7 mouse cellular contexts compared by ENCODE assay signal in the genomic region with DNA sequence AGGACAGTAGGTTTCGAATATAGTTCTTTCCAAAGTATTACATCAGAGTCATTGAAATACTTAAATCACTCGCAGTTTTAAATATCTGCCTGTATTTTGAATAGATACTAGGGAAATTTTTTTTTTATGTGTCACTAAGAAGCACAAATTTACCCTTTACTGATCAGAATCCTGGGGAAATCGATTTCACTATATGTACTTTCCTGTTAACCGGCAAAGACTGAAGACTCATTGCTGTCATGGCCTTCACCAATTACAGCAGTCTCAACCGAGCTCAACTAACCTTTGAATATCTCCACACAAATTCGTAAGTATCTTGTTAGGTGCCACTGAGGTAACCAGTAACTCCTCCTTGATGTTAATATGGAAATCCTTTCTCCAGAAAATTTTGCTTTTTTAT. TPM values are rescaled to one million over a fixed set of nuclear protein-coding genes. Genes with fewer than 3 reads are reported as not detected.
A peak's percentile ranks its signal among the peaks of the same experiment; 100 is the strongest.
DNase-seq lines count a peak whose midpoint lies in the region; ATAC-seq and TF ChIP-seq lines count a peak whose summit lies in the region.

No protein-coding gene starts in this region.

- peaks cover 6% of the 10 kb centered on the region; the same call in 1 of the 2 replicates for H3K4me1 ChIP-seq in neural tube, embryonic 11.5 days (ENCODE audit: control insufficient read depth, insufficient read depth, low read length)
- peaks cover 13% of the 10 kb centered on the region for H3K4me1 ChIP-seq in forebrain, embryonic 16.5 days (replicated peaks; ENCODE audit: control insufficient read depth, insufficient read depth, low read length)
- peaks cover 9% of the 10 kb centered on the region in 2 experiments for H3K4me1 ChIP-seq in liver, embryonic 14.5 days (replicated peaks; ENCODE audit: control insufficient read depth in 2 of 2, insufficient read depth in 2 of 2, low read length in 1 of 2)

- ATAC-seq in neural tube, embryonic 11.5 days (ENCODE audit: insufficient read depth, low FRiP score, low TSS enrichment), result no peak
- no peak for ATAC-seq in forebrain, embryonic 16.5 days
- ATAC-seq in liver, embryonic 14.5 days (ENCODE audit: insufficient read depth), result no peak

- no peak overlapping the region for H3K27ac ChIP-seq in neural tube, embryonic 11.5 days (ENCODE audit: low read depth, low read length)
- no peak overlapping the region for H3K27ac ChIP-seq in forebrain, embryonic 16.5 days (ENCODE audit: low read length)
- no peak overlapping the region for H3K27ac ChIP-seq in liver, embryonic 14.5 days

- peak overlapping the region; percentile 95 for H3K4me3 ChIP-seq in neural tube, embryonic 11.5 days (ENCODE audit: low read depth, low read length)
- peak overlapping the region; percentile 100 for H3K4me3 ChIP-seq in forebrain, embryonic 16.5 days (replicated peaks; ENCODE audit: low read length)
- H3K4me3 ChIP-seq in liver, embryonic 14.5 days (ENCODE audit: insufficient read depth in 1 of 2, low read depth in 2 of 2, low read length in 2 of 2), result peak overlapping the region; percentile 68 to 94; a peak in 3 of 4 replicates

- no peak for TF ChIP-seq CTCF in liver, embryonic 14.5 days (IDR thresholded peaks at IDR 0.05; ENCODE audit: low read depth)

- no peak for DNase-seq in neural tube, embryonic 11.5 days (ENCODE audit: low spot score)
- no peak for DNase-seq in neural tube, embryonic 10.5 days (ENCODE audit: extremely low spot score, low spot score)
- DNase-seq in liver, embryonic 14.5 days (ENCODE audit: low read depth in 3 of 3, low spot score in 3 of 3), result no peak
- DNase-seq in cerebellum, adult 11 months, result no peak
- DNase-seq in thymus, postnatal 4 days, result no peak
- DNase-seq in thymus, postnatal 14 days, result no peak

- no peaks in the 10 kb centered on the region for H3K27me3 ChIP-seq in neural tube, embryonic 11.5 days (ENCODE audit: control insufficient read depth, insufficient read depth, low read length)
- H3K27me3 ChIP-seq in forebrain, embryonic 16.5 days (replicated peaks; ENCODE audit: control insufficient read depth, insufficient read depth, low read length), result no peaks in the 10 kb centered on the region
- no peaks in the 10 kb centered on the region for H3K27me3 ChIP-seq in liver, embryonic 14.5 days (ENCODE audit: control insufficient read depth, insufficient read depth, low read length)

- peak overlapping the region; percentile 58 for H3K4me2 ChIP-seq in neural tube, embryonic 11.5 days (ENCODE audit: low read depth)
- H3K4me2 ChIP-seq in forebrain, embryonic 16.5 days (ENCODE audit: low read length), result peak overlapping the region; percentile 85
- H3K4me2 ChIP-seq in liver, embryonic 14.5 days (ENCODE audit: low read depth), result peak overlapping the region; percentile 74

- H3K9me3 ChIP-seq in neural tube, embryonic 11.5 days (ENCODE audit: control insufficient read depth, low read length), result peaks cover 6% of the 10 kb centered on the region
- H3K9me3 ChIP-seq in forebrain, embryonic 16.5 days (ENCODE audit: control insufficient read depth, low read length), result peaks cover 6% of the 10 kb centered on the region
- peaks cover 3% of the 10 kb centered on the region; the same call in 1 of the 2 replicates for H3K9me3 ChIP-seq in liver, embryonic 14.5 days (ENCODE audit: control insufficient read depth, low read length)

- TF ChIP-seq EP300 in liver, embryonic 14.5 days (IDR thresholded peaks at IDR 0.05; ENCODE audit: low read depth), result no peak

- WGBS in neural tube, embryonic 11.5 days, result 96% methylated on average over 6 of the region's 6 CpGs
- 97% methylated on average over 6 of the region's 6 CpGs for WGBS in forebrain, embryonic 16.5 days
- whole genome bisulfite sequencing in liver, embryonic 14.5 days (ENCODE audit: insufficient replicate concordance), result 85% methylated on average over 6 of the region's 6 CpGs

- no peak overlapping the region for H3K9ac ChIP-seq in neural tube, embryonic 11.5 days (ENCODE audit: low read length)
- H3K9ac ChIP-seq in forebrain, embryonic 16.5 days (replicated peaks; ENCODE audit: low read depth, low read length), result no peak overlapping the region
- peak overlapping the region; percentile 74; the same call in 1 of the 2 replicates for H3K9ac ChIP-seq in liver, embryonic 14.5 days (replicated peaks)

- H3K36me3 ChIP-seq in neural tube, embryonic 11.5 days (ENCODE audit: control insufficient read depth, insufficient read depth, low read length), result peaks cover 7% of the 10 kb centered on the region
- peaks cover 19% of the 10 kb centered on the region for H3K36me3 ChIP-seq in forebrain, embryonic 16.5 days (ENCODE audit: control insufficient read depth, insufficient read depth)
- peaks cover 12% of the 10 kb centered on the region for H3K36me3 ChIP-seq in liver, embryonic 14.5 days (replicated peaks; ENCODE audit: control insufficient read depth, insufficient read depth, low read depth)

RNA-seq across cellular contexts. Expression of gene Morc2a, which starts 1.1 kb away (rescaled TPM):
- 31.9 and 35.0 TPM in 2 replicates for polyA plus RNA-seq in neural tube, embryonic 11.5 days (2014; fragmentation: Nextera tagmentation; extraction: Ambion mirVana)
- polyA plus RNA-seq in forebrain, embryonic 16.5 days (2015; fragmentation: Nextera tagmentation; extraction: Ambion mirVana), result 47.5 and 49.2 TPM in 2 replicates
- 3.9 and 5.6 TPM in 2 replicates for polyA plus RNA-seq in liver, embryonic 14.5 days (2012; rRNA removed)
- 3.2 and 4.2 TPM in 2 replicates for polyA plus RNA-seq in liver, embryonic 14.5 days (2014; fragmentation: Nextera tagmentation; extraction: Ambion mirVana)
